Mouse (Mus musculus) liver, embryonic 14.5 days (tissue): Measurements from ENCODE around the gene Trappc3.

Source experiments
- CTCF ChIP-seq: IDR thresholded peaks from 2 replicates; pipeline ENCODE4 v1.5.1; 2016; ENCODE audit warnings: antibody characterized with exemption, low read depth, control low read depth
- EP300 ChIP-seq: IDR thresholded peaks from 2 replicates; pipeline ENCODE4 v1.6.1; 2016; ENCODE audit warnings: antibody characterized with exemption, low read depth

DNA sequence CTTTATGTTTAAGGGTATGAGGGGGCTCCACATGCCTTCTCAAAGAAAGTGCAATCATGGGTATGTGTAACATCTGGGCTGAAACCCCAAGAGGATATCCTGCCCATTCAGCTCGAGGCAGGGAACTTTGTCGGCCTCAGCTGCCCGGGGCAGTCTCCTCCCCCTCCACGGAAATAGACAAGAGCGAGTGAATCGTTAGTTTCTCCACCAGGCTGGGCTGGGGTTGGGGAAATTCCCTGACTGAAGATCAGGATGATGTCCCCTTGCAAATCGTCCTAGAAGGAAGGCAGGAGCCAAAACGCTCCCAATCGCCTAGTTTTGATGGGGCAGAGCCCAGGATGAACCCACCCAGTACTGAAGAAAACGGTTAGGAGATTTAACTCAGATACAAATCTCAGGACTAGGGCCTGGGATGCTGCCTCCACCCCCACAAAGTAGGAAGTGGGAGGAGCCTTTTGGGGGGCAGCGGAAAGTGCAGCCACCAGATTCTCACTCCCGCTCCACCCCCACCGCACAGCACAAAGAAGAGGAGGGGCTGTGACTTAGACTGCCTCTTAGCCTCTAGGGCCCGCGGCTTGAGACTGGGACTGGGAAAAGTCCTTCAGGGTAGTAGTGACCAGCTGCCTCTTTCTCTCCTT is 2.5 kb upstream of the Trappc3 start:
- no peak for TF ChIP-seq EP300
- TF ChIP-seq CTCF: no peak
